Mouse (Mus musculus) heart, adult 2 months (tissue): ENCODE measurements at regions not wholly inside any gene's neighbourhood (a gene's known extent, or its start where the extent isn't known, plus 50 kb on each side); places are given as distances from the start of the nearest gene placed in this dataset.

Experiments
- CTCF ChIP-seq: fragments of 200-600 bp; IDR thresholded peaks from 2 replicates; pipeline ENCODE4 v1.8.1; 2022; ENCODE audit warnings: antibody characterized with exemption, mild to moderate bottlenecking, moderate library complexity
- POLR2A ChIP-seq: fragments of 200-500 bp; IDR thresholded peaks from 2 replicates; pipeline ENCODE4 v1.6.1; 2011; ENCODE audit warnings: mild to moderate bottlenecking, low read depth, low read length, control low read depth; ENCODE audit not compliant: insufficient read depth

GRCm38 (mm10) chrX:11726524-11727231 is 399.1 kb downstream of the H2al1j start:
- TF ChIP-seq CTCF (no peak), POLR2A (no peak)
